Mouse (Mus musculus): ENCODE results near the gene Pigf. TPM values are rescaled to one million over a fixed set of nuclear protein-coding genes. Genes with fewer than 3 reads are reported as not detected.

Pigf gene
- polyA plus RNA-seq, 1 experiment = 2.3 TPM

- peaks cover 15% of the 10 kb centered on the region for H3K4me1 ChIP-seq (ENCODE audit: control insufficient read depth, insufficient read depth, insufficient read length, low read length)
- TF ChIP-seq CTCF (IDR thresholded peaks at IDR 0.05; ENCODE audit: extremely low read depth, insufficient read length, insufficient replicate concordance, low read depth, low read length) (no peak), POLR2A (IDR thresholded peaks at IDR 0.05; ENCODE audit: low read depth, low read length) (no peak)
- H3K36me3 ChIP-seq (ENCODE audit: control insufficient read depth, insufficient read depth, low read length) = peaks cover 11% of the 10 kb centered on the region
- H3K4me3 ChIP-seq (ENCODE audit: low read depth, low read length) = no peak overlapping the region
- WGBS = 89% methylated on average over 5 of the region's 5 CpGs
- no peak overlapping the region for H3K27ac ChIP-seq (ENCODE audit: insufficient read depth, low read depth, low read length)
- no peaks in the 10 kb centered on the region for H3K27me3 ChIP-seq (ENCODE audit: control insufficient read depth, insufficient read depth, low read length)
These were observed 56.6 kb downstream of the Pigf start for GRCm38 (mm10) chr17:86968581-86968980.

GRCm38 (mm10) chr17:86967536-86968525 is 57.4 kb downstream of the Pigf start:
- H3K27me3 ChIP-seq (ENCODE audit: control insufficient read depth, insufficient read depth, low read length) = no peaks in the 10 kb centered on the region
- H3K27ac ChIP-seq (ENCODE audit: insufficient read depth, low read depth, low read length) = no peak overlapping the region
- TF ChIP-seq POLR2A (IDR thresholded peaks at IDR 0.05; ENCODE audit: low read depth, low read length) = no peak
- TF ChIP-seq CTCF (IDR thresholded peaks at IDR 0.05; ENCODE audit: extremely low read depth, insufficient read length, insufficient replicate concordance, low read depth, low read length) = no peak
- peaks cover 15% of the 10 kb centered on the region for H3K4me1 ChIP-seq (ENCODE audit: control insufficient read depth, insufficient read depth, insufficient read length, low read length)
- peaks cover 5% of the 10 kb centered on the region; the same call in 1 of the 2 replicates for H3K36me3 ChIP-seq (ENCODE audit: control insufficient read depth, insufficient read depth, low read length)
- H3K4me3 ChIP-seq (ENCODE audit: low read depth, low read length) = no peak overlapping the region
- 86% methylated on average over 10 of the region's 10 CpGs for WGBS

- no peak overlapping the region for H3K4me3 ChIP-seq (ENCODE audit: low read depth, low read length)
- WGBS = 94% methylated on average over 12 of the region's 12 CpGs
These were observed 58.2 kb downstream of the Pigf start for GRCm38 (mm10) chr17:86967048-86967447.

GRCm38 (mm10) chr17:86966040-86966439 is 59.2 kb downstream of the Pigf start:
- H3K27ac ChIP-seq (ENCODE audit: insufficient read depth, low read depth, low read length) = no peak overlapping the region
- peaks cover 15% of the 10 kb centered on the region for H3K4me1 ChIP-seq (ENCODE audit: control insufficient read depth, insufficient read depth, insufficient read length, low read length)
- H3K4me3 ChIP-seq (ENCODE audit: low read depth, low read length) = no peak overlapping the region
- TF ChIP-seq POLR2A (IDR thresholded peaks at IDR 0.05; ENCODE audit: low read depth, low read length) (no peak), CTCF (IDR thresholded peaks at IDR 0.05; ENCODE audit: extremely low read depth, insufficient read length, insufficient replicate concordance, low read depth, low read length) (no peak)
- peaks cover 5% of the 10 kb centered on the region; the same call in 1 of the 2 replicates for H3K36me3 ChIP-seq (ENCODE audit: control insufficient read depth, insufficient read depth, low read length)
- H3K27me3 ChIP-seq (ENCODE audit: control insufficient read depth, insufficient read depth, low read length) = no peaks in the 10 kb centered on the region
- WGBS = 77% methylated on average over 10 of the region's 10 CpGs

More at GRCm38 (mm10) chr17:86967048-86967447, 58.2 kb downstream of the Pigf start:
- H3K27me3 ChIP-seq (ENCODE audit: control insufficient read depth, insufficient read depth, low read length) = no peaks in the 10 kb centered on the region
- TF ChIP-seq POLR2A (IDR thresholded peaks at IDR 0.05; ENCODE audit: low read depth, low read length) (no peak), CTCF (IDR thresholded peaks at IDR 0.05; ENCODE audit: extremely low read depth, insufficient read length, insufficient replicate concordance, low read depth, low read length) (no peak)
- H3K36me3 ChIP-seq (ENCODE audit: control insufficient read depth, insufficient read depth, low read length) = peaks cover 5% of the 10 kb centered on the region; the same call in 1 of the 2 replicates
- no peak overlapping the region for H3K27ac ChIP-seq (ENCODE audit: insufficient read depth, low read depth, low read length)
- peaks cover 15% of the 10 kb centered on the region for H3K4me1 ChIP-seq (ENCODE audit: control insufficient read depth, insufficient read depth, insufficient read length, low read length)

GRCm38 (mm10) chr17:86965121-86965520 is 60.1 kb downstream of the Pigf start:
- Histone ChIP-seq H3K27me3 (ENCODE audit: control insufficient read depth, insufficient read depth, low read length) (no peaks in the 10 kb centered on the region), H3K4me1 (ENCODE audit: control insufficient read depth, insufficient read depth, insufficient read length, low read length) (peaks cover 15% of the 10 kb centered on the region; the same call in 1 of the 2 replicates), H3K36me3 (ENCODE audit: control insufficient read depth, insufficient read depth, low read length) (peaks cover 3% of the 10 kb centered on the region; the same call in 1 of the 2 replicates), H3K27ac (ENCODE audit: insufficient read depth, low read depth, low read length) (peak overlapping the region; percentile 58), H3K4me3 (ENCODE audit: low read depth, low read length) (peak overlapping the region; percentile 90; the same call in 1 of the 2 replicates)
- 62% methylated on average over 8 of the region's 8 CpGs for WGBS
- no peak for TF ChIP-seq POLR2A (IDR thresholded peaks at IDR 0.05; ENCODE audit: low read depth, low read length)
- TF ChIP-seq CTCF (IDR thresholded peaks at IDR 0.05; ENCODE audit: extremely low read depth, insufficient read length, insufficient replicate concordance, low read depth, low read length) = no peak

- TF ChIP-seq CTCF (IDR thresholded peaks at IDR 0.05; ENCODE audit: extremely low read depth, insufficient read length, insufficient replicate concordance, low read depth, low read length) (no peak), POLR2A (IDR thresholded peaks at IDR 0.05; ENCODE audit: low read depth, low read length) (no peak)
- H3K4me1 ChIP-seq (ENCODE audit: control insufficient read depth, insufficient read depth, insufficient read length, low read length) = peaks cover 13% of the 10 kb centered on the region; the same call in 1 of the 2 replicates
- no peaks in the 10 kb centered on the region for H3K27me3 ChIP-seq (ENCODE audit: control insufficient read depth, insufficient read depth, low read length)
- H3K27ac ChIP-seq (ENCODE audit: insufficient read depth, low read depth, low read length) = peak overlapping the region; percentile 58
- peak overlapping the region; percentile 90 for H3K4me3 ChIP-seq (ENCODE audit: low read depth, low read length)
- whole genome bisulfite sequencing = 2% methylated on average over 10 of the region's 10 CpGs
- H3K36me3 ChIP-seq (ENCODE audit: control insufficient read depth, insufficient read depth, low read length) = peaks cover 2% of the 10 kb centered on the region; the same call in 1 of the 2 replicates
These were observed 60.7 kb downstream of the Pigf start for GRCm38 (mm10) chr17:86964502-86964901.

- Histone ChIP-seq H3K27ac (ENCODE audit: insufficient read depth, low read depth, low read length) (peak overlapping the region; percentile 11; the same call in 1 of the 2 replicates), H3K4me3 (ENCODE audit: low read depth, low read length) (peak overlapping the region; percentile 90), H3K36me3 (ENCODE audit: control insufficient read depth, insufficient read depth, low read length) (peaks cover 2% of the 10 kb centered on the region; the same call in 1 of the 2 replicates), H3K4me1 (ENCODE audit: control insufficient read depth, insufficient read depth, insufficient read length, low read length) (peaks cover 13% of the 10 kb centered on the region; the same call in 1 of the 2 replicates), H3K27me3 (ENCODE audit: control insufficient read depth, insufficient read depth, low read length) (no peaks in the 10 kb centered on the region)
- 2% methylated on average over 6 of the region's 6 CpGs for WGBS
- TF ChIP-seq CTCF (IDR thresholded peaks at IDR 0.05; ENCODE audit: extremely low read depth, insufficient read length, insufficient replicate concordance, low read depth, low read length) (no peak), POLR2A (IDR thresholded peaks at IDR 0.05; ENCODE audit: low read depth, low read length) (no peak)
These were observed 61.2 kb downstream of the Pigf start for GRCm38 (mm10) chr17:86964041-86964440.

All from small intestine, adult 2 months (tissue).